Mouse (Mus musculus): ENCODE results near the gene Stk10.

- TF ChIP-seq EP300 (IDR thresholded peaks at IDR 0.05; ENCODE audit: insufficient read depth, low read depth, low read length) (no peak), POLR2A (IDR thresholded peaks at IDR 0.05; ENCODE audit: insufficient read depth, low read depth, low read length) (no peak)
Observed at GRCm38 (mm10) chr11:32588090-32588891, 55.2 kb downstream of the Stk10 start.

Data from heart, adult 2 months (tissue).